Mouse (Mus musculus) limb, embryonic 14.5 days (tissue): ENCODE data around the gene Lpar3. TPM values are rescaled to one million over a fixed set of nuclear protein-coding genes. Genes with fewer than 3 reads are reported as not detected.

Experiments
- ATAC-seq: fragments of 200-750 bp; cut with Nextera tagmentation; 2 replicates; pipeline ENCODE4 v1.8.0; 2017; ENCODE audit warnings: low read depth, moderate number of reproducible peaks, moderate TSS enrichment; ENCODE audit not compliant: low FRiP score
- DNase-seq: peaks from one replicate; pipeline ENCODE4 v3.0.0-alpha.2; 2015; ENCODE audit warnings: low spot score
- H3K27ac ChIP-seq: fragments of 300-500 bp; sonication (generic); replicated peaks from 2 replicates; pipeline ENCODE4 v1.5.1; 2014; ENCODE audit warnings: low read depth, mild to moderate bottlenecking, low read length, moderate library complexity, mixed read lengths
- H3K27me3 ChIP-seq: fragments of 300-500 bp; sonication (generic); 2 replicates; pipeline ENCODE4 v1.6.1; 2014; ENCODE audit warnings: low read length, mixed read lengths; ENCODE audit not compliant: control insufficient read depth, insufficient read depth
- H3K36me3 ChIP-seq: fragments of 300-500 bp; sonication (generic); 2 replicates; pipeline ENCODE4 v1.6.1; 2014; ENCODE audit warnings: mild to moderate bottlenecking, low read length, moderate library complexity, mixed read lengths; ENCODE audit not compliant: control insufficient read depth, insufficient read depth
- H3K4me1 ChIP-seq: fragments of 300-500 bp; sonication (generic); 2 replicates; pipeline ENCODE4 v1.6.1; 2014; ENCODE audit warnings: antibody characterized with exemption, low read length, mixed read lengths; ENCODE audit not compliant: control insufficient read depth, insufficient read depth
- H3K4me2 ChIP-seq: fragments of 300-500 bp; sonication (generic); replicated peaks from 2 replicates; pipeline ENCODE4 v1.6.1; 2014; ENCODE audit warnings: low read depth, mild to moderate bottlenecking, low read length, moderate library complexity; ENCODE audit not compliant: severe bottlenecking
- H3K4me3 ChIP-seq: fragments of 300-500 bp; sonication (generic); replicated peaks from 2 replicates; pipeline ENCODE4 v1.5.1; 2014; ENCODE audit warnings: low read length
- H3K9ac ChIP-seq: fragments of 300-500 bp; sonication (generic); 2 replicates; pipeline ENCODE4 v1.6.1; 2014; ENCODE audit warnings: mild to moderate bottlenecking, low read depth, low read length, moderate library complexity; ENCODE audit not compliant: severe bottlenecking
- H3K9me3 ChIP-seq: fragments of 300-500 bp; sonication (generic); 2 replicates; pipeline ENCODE4 v1.6.1; 2016; ENCODE audit warnings: low read length; ENCODE audit not compliant: control insufficient read depth
- POLR2A ChIP-seq: fragments of 200-500 bp; IDR thresholded peaks from 2 replicates; pipeline ENCODE4 v1.8.0; 2012; ENCODE audit warnings: inconsistent platforms, mild to moderate bottlenecking, moderate library complexity, borderline replicate concordance; ENCODE audit not compliant: insufficient read depth, insufficient read length; ENCODE audit errors: extremely low read depth
- WGBS: fragments of 180-500 bp; shearing (Covaris S2); extraction: QIAGEN DNeasy Blood & Tissue Kit; methylation state at CpG from one replicate; pipeline ENCODE4 v1.1.7; 2014; 5-methylcytosine and 5-hydroxymethylcytosine counted together
- polyA plus RNA-seq, 2 experiments: library from polyadenylated mRNA; depleted of rRNA in 1 of 2; stranded (reverse) in 1 of 2; unstranded in 1 of 2; fragments of >200 nt; fragmentation: Nextera tagmentation in 1 of 2; extraction: Ambion mirVana in 1 of 2; gene quantifications; 2 replicates each; pipeline versions ENCODE4 v1.2.1 to v1.2.3; 2012 to 2014

Gene Lpar3
- polyA plus RNA-seq, 2 experiments = 1.8 to 2.2 TPM

DNA sequence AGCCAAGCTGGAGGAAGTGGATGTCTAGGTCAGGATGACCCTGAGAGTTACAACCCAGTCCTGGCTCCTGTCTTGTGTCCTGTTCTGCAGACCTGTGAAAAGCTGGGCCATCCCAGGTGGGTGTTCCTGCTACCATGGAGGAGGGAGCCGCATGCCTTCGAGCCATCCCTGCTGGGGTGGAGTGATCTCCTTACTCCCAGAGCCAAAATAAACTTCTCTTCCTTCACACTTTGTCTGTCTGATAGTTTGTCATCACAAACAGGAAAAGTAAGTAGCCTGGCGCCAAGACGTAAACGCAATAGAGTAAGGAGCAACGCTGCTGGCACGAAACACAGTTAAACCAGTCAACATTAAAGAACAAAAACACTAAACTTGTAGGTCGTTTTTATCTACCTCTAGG, 95.5 kb downstream of the Lpar3 start:
- TF ChIP-seq POLR2A = no peak
- no peaks in the 10 kb centered on the region for H3K36me3 ChIP-seq
- no peak overlapping the region for H3K27ac ChIP-seq
- DNase-seq (no peak), ATAC-seq (no peak)
- WGBS = 86% methylated on average over 8 of the region's 8 CpGs
- H3K4me2 ChIP-seq = no peak overlapping the region
- no peaks in the 10 kb centered on the region for H3K9me3 ChIP-seq
- no peaks in the 10 kb centered on the region for H3K27me3 ChIP-seq
- 0 out of 2 replicates have a peak, but pooled peaks cover 6% of the 10 kb centered on the region for H3K4me1 ChIP-seq
- no peak overlapping the region for H3K9ac ChIP-seq
- H3K4me3 ChIP-seq = no peak overlapping the region

DNA sequence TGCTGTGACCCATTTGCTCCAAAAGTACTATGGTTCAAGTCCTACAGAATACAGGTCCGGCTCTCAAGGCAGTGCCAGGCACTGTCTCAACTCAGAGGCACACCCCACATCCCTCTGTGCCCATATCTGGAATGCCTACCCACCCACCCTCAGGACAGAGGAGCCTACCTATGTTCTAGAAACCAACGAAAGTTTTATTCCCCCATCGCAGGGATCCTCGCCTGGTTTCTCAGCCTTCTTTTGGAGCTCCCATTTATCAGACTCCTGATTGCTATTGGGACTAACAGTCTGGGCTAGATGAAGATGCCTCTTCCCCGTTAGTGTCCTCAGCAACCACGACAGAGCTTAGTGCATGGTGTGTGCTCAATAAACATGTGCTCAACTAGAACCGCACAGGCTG, 96.6 kb downstream of the Lpar3 start:
- Histone ChIP-seq H3K27ac (no peak overlapping the region), H3K9me3 (no peaks in the 10 kb centered on the region), H3K9ac (no peak overlapping the region), H3K36me3 (no peaks in the 10 kb centered on the region), H3K4me3 (no peak overlapping the region), H3K4me1 (0 out of 2 replicates have a peak, but pooled peaks cover 6% of the 10 kb centered on the region), H3K27me3 (no peaks in the 10 kb centered on the region), H3K4me2 (no peak overlapping the region)
- no peak for DNase-seq
- TF ChIP-seq POLR2A = no peak
- ATAC-seq = no peak
- 92% methylated on average over 7 of the region's 7 CpGs for WGBS

DNA sequence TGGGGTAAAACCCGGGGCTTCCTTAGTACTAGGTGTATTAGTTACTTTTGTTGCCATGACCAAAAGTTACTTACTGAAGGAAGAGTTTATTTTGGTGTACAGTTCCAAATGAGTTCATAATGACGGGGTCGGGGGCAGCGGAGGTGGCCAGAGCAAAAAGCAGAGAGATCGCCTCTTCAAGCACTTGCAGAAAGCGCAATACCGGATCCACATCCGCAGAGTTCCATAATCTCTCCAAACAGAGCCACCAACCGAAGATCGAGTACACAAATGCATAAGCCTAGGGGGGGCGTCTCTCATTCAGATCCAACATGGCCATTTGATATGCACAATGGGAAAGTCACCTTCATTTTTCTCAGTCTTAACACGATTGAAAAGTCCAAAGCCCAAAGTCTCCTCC, 97.1 kb downstream of the Lpar3 start:
- H3K9ac ChIP-seq = no peak overlapping the region
- no peak overlapping the region for H3K4me2 ChIP-seq
- TF ChIP-seq POLR2A = no peak
- H3K27ac ChIP-seq = no peak overlapping the region
- no peak for DNase-seq
- H3K9me3 ChIP-seq = no peaks in the 10 kb centered on the region
- H3K4me3 ChIP-seq = no peak overlapping the region
- WGBS = 88% methylated on average over 12 of the region's 12 CpGs
- ATAC-seq = no peak
- no peaks in the 10 kb centered on the region for H3K27me3 ChIP-seq
- H3K36me3 ChIP-seq = no peaks in the 10 kb centered on the region
- H3K4me1 ChIP-seq = 0 out of 2 replicates have a peak, but pooled peaks cover 6% of the 10 kb centered on the region

DNA sequence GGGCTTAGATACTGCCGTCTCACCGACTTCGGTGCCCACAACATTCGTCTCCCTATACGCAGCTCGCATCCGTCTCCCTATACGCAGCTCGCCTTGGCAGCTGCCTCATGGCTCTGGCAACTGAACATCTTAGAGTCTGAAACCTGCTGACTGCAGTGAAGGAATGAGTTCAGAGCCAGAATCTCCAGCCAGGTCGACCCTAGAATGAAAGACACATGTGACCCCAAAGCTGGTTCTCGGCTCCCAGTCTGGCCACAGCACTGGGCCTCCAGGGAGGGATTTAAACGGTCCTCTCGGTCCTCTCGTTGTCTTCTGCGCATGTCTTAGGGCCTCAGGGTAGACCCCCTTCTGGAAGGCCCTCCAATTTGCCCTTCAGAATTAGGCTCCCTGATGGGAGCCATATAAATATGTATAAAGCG, 97.8 kb downstream of the Lpar3 start:
- Histone ChIP-seq H3K27me3 (no peaks in the 10 kb centered on the region), H3K4me2 (peak overlapping the region; percentile 16), H3K4me1 (0 out of 2 replicates have a peak, but pooled peaks cover 6% of the 10 kb centered on the region), H3K9me3 (no peaks in the 10 kb centered on the region), H3K27ac (no peak overlapping the region), H3K36me3 (no peaks in the 10 kb centered on the region), H3K4me3 (no peak overlapping the region), H3K9ac (no peak overlapping the region)
- DNase-seq (no peak), ATAC-seq (no peak)
- TF ChIP-seq POLR2A = no peak
- WGBS = 26% methylated on average over 16 of the region's 16 CpGs

DNA sequence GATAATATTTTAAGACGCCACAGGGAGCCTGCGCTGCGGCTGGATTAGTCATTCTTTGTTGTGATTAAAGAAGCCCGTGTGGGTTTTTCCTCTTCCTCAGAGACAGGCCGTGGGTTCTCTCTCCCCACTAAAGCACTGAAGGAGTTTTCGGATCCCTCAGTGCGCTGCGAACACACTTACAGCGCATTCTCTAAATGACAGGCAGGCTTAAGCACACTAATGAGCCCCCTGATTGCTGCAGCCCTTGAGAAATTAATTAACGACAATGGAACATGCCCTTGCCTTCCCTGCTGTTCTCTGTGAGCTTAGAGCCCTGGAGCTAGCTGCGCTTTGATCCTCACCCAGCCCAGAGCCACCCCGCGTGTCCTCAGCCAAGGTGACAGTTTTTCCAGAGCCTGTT, 98.2 kb downstream of the Lpar3 start:
- H3K4me2 ChIP-seq = peak overlapping the region; percentile 16; the same call in 1 of the 2 replicates
- H3K27ac ChIP-seq = no peak overlapping the region
- H3K36me3 ChIP-seq = no peaks in the 10 kb centered on the region
- no peaks in the 10 kb centered on the region for H3K27me3 ChIP-seq
- no peak overlapping the region for H3K4me3 ChIP-seq
- no peak for TF ChIP-seq POLR2A
- H3K9ac ChIP-seq = no peak overlapping the region
- no peak for DNase-seq
- 13% methylated on average over 13 of the region's 13 CpGs for WGBS
- no peaks in the 10 kb centered on the region for H3K9me3 ChIP-seq
- H3K4me1 ChIP-seq = 0 out of 2 replicates have a peak, but pooled peaks cover 6% of the 10 kb centered on the region
- no peak for ATAC-seq

DNA sequence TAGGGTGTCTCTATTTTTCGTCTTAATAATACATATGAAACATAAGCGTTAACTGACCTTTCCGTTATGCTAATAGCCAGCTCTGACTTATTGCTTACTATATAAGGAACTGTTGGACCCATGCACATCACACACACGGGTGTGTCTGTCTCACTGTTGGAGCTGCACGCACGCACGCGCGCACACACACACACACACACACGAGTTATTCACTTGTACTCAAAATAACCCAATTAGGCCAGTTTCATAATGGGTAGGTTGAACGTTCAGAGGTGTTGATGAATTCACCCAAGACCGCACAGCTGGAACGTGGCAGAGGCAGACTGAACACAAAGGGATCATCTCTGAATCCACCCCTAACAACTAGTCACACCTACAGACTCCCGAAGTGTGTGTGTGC, 98.7 kb downstream of the Lpar3 start:
- WGBS = 67% methylated on average over 14 of the region's 14 CpGs
- no peaks in the 10 kb centered on the region for H3K9me3 ChIP-seq
- 0 out of 2 replicates have a peak, but pooled peaks cover 6% of the 10 kb centered on the region for H3K4me1 ChIP-seq
- no peak for DNase-seq
- ATAC-seq = no peak
- no peaks in the 10 kb centered on the region for H3K36me3 ChIP-seq
- no peak overlapping the region for H3K4me2 ChIP-seq
- no peak overlapping the region for H3K4me3 ChIP-seq
- H3K27me3 ChIP-seq = no peaks in the 10 kb centered on the region
- H3K9ac ChIP-seq = no peak overlapping the region
- TF ChIP-seq POLR2A = no peak
- no peak overlapping the region for H3K27ac ChIP-seq
